Mouse (Mus musculus): ENCODE measurements around the gene Dgat2.

Dgat2 gene

DNA sequence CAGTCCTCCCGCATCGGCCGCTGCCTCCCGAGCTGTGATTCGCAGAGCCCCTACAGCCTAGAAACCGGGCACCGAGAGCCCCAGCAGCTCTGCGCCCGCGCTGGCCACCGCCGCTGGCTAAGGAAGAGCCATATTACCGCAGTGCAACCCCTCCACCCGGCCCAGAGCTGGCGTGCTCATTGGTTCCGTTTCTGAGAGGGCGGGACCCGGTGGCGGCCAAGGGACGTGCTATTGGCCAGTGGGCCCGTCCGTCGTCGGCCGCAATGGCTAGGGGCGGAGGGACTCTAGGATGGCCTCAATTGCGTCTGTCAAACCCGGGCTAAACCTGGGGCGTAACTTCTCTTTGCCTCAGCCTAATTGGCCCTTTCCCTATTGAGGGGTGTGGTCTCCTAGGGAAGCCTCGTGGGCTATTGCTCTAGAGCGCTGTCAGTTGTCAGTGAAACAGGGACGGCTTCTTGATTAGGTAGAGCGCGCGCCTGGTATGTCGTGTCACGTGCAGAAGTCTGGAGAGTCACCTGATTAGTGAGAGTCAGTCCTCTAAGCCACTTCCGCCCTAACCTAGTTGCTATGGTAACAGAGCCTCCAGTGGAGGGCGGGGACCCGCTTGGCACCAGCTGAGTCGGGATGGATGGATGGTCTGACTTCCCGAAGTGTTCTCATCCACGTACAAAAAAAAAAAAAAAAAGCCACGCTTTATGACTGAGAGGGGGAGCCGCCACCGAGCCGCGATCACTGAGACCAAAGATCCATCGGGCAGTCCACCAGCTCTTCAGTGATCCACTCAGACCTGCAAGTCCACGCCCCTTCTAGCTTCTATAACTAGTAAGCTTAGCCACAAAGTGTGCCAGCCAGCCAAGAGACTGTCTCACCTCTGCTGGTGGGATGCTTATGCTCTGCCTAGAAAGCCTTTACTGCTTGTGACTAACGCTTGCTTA is 41.3 kb downstream of the Dgat2 start, which contains the start of gene Uvrag:
Uvrag (minus strand) TSS at position 158 of the 935 bp plus-strand sequence.
- DNase-seq (ENCODE audit: extremely low spot score, low read depth, low spot score): peak; percentile 95

DNA sequence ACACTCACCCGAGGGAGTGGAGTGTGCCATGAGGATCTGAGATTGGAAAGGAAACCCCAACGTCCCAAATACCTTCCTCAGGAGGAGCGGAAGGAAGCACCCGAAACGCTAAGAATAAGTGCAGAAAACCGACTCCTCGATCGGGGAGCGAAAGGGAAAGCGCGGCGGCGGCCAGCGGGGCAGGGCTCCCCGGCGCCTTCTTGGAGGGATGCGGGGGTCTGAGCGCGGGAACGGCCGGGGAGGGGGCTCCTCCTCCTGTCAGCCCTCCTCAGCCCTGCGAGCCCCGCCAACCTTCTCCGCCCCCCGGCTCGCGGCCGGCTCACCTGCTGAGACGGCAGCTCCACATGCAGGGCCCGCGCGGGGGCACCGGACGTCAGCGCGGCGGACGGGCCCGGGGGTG is 42.0 kb downstream of the Dgat2 start:
- DNase-seq (ENCODE audit: extremely low spot score, low read depth, low spot score): no peak

DNA sequence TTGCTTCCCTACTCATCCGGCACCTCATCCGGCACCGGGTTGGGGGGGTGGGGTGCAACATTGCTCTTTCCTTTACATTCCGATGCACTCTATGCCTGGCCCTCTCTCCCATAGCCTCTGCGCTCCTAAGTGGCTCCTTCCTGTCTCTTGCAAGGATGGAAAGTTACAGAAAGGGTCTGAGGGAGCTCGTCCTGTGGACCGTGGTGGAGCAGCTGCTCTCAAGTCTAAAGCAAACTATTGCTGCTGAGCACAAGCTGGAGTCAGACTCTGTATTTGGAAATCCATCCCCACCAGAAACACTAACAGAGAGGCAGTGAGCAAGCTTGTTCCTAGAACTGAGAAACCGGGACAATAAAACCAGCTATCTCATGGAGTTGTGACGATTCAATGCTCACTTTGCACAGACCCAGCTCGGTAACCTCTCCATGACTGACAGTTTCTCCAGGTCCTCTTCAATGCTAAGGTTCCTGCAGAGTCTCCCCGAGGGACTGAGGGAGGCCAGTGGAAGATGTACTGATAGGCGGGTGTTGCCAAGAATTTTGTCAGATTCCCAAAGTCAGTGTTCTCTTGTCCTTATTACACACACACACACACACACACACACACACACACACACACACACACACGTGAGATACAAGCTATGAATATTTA is 42.6 kb downstream of the Dgat2 start:
- no peak for DNase-seq (ENCODE audit: extremely low spot score, low read depth, low spot score)

DNA sequence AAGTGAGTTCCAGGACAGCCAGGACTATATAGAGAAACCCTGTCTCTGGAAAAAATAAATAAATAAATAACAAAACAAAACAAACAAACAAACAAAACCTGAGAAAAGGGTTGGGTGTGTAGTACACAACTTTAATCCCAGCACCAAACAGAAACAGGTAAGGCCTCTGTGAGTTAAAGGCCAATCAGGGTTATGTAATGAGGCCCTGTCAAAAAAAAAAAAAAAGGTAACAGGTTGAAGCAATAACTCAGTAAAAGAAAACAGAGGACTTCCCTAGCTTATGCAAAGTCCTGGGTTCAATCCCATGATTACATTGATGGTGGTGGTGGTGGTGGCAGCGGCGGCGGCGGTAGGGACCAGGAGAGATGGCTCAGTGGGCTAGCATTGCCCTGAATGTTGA is 45.0 kb downstream of the Dgat2 start:
- no peak for DNase-seq (ENCODE audit: extremely low spot score, low read depth, low spot score)

DNA sequence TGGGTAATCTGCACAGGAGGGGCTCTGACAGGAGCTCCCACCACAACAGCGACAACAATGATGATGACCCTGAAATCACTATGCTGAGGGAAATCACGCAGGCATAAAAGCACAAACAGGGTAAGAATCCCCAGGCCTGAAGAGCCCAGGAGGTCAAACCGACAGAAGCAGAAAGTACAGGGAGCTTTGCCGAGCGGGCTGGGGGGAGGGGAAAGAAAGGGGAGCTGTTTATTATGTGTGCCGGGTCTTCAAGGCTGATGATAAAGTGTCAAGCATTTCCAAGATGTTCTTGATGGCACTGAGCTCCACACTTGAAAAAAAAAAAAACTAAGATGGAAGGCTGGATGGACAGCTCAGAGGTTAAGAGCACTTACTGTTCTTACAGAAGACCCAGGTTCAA is 45.7 kb downstream of the Dgat2 start:
- DNase-seq (ENCODE audit: extremely low spot score, low read depth, low spot score): no peak

DNA sequence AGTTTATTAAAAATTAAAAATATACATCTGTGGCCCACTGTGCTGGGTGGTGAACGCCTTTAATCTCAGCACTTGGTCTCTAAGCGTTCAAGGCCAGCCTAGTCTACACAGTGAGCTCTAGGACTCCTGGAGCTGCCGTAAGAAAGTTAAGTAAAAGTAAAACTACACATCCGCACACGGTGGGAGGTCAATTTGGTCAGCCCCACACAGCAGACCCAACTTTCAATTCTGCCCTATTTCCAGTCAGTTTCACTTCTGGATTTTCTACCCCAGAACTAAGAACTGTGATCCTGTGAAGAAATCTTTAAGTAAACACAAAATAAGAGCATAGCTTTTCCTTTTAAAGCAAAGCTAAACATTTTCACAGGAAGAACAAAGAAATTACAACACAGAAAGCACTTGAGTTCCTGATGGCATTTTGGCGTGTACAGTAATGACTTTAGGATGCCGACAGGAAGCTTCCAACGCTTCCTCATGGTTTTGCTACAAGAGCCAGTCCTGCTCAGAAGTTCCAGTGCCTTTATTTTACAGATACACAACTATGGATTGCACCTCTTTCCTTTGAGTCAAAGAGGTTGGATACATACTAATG is 48.6 kb downstream of the Dgat2 start:
- DNase-seq (ENCODE audit: extremely low spot score, low read depth, low spot score): no peak

DNA sequence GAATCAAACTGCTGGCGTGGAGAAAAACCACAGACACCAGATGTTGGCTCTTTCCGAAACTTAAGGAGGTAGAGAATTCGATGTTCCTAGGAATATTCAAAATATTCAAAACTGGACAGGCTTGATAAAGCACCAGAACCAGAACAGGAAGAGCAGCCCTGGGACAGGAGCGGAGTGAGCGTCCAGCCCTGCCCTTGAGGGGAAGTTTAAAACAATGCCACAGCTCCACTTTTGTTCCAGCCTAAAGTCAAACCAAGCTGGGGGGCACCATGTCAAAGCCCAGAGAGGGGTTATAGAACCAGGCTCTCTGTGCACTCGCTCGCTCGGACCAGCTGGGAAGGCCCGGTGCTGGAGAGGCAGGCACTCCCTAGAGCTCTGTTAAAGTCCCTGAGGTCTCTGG is 49.9 kb downstream of the Dgat2 start:
- DNase-seq (ENCODE audit: extremely low spot score, low read depth, low spot score): no peak

DNA sequence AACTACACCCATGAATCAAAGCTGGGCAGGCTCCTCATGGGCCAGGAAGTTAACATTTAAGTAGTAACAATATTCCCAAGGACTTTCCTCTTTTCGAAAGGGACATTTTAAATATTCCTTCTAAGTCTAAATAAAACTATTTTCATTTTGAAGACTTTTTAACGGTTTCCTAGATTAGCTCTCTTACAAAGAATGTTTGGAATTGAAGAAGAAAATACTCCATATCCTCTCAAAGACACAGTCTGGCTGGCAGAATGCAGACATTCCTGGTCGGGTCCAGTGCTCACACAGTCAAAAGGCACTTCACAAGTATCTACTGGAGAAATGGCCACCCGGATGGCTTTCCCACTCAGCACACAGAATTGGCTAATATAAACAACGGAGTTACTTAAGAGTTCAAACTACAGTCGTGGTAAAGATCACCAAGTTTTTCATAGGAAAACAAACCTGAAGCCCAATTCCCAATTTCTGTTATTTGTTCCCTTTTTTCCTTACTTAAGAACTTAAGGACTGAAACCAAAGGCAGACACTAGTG is 50.6 kb downstream of the Dgat2 start:
- DNase-seq (ENCODE audit: extremely low spot score, low read depth, low spot score): no peak

DNA sequence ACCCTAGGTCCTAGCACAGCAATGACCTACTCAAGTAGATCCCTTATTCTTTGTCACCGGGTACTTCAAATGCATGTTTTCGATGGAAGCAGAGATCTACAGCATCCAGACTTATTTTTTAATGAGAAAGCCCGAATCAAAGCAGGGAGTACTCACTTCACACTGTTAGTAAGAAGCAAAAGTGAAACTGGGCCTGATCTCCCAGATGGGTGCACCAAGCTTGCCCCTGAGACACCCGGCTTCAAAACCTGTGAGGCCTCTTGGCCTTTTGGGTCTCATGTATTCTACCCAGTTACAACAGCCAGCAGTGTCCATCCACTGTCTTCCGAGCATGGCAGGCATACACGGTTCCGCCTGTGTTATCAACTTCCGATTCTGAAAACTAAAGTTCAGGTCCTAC is 53.6 kb downstream of the Dgat2 start:
- DNase-seq (ENCODE audit: extremely low spot score, low read depth, low spot score): no peak

DNA sequence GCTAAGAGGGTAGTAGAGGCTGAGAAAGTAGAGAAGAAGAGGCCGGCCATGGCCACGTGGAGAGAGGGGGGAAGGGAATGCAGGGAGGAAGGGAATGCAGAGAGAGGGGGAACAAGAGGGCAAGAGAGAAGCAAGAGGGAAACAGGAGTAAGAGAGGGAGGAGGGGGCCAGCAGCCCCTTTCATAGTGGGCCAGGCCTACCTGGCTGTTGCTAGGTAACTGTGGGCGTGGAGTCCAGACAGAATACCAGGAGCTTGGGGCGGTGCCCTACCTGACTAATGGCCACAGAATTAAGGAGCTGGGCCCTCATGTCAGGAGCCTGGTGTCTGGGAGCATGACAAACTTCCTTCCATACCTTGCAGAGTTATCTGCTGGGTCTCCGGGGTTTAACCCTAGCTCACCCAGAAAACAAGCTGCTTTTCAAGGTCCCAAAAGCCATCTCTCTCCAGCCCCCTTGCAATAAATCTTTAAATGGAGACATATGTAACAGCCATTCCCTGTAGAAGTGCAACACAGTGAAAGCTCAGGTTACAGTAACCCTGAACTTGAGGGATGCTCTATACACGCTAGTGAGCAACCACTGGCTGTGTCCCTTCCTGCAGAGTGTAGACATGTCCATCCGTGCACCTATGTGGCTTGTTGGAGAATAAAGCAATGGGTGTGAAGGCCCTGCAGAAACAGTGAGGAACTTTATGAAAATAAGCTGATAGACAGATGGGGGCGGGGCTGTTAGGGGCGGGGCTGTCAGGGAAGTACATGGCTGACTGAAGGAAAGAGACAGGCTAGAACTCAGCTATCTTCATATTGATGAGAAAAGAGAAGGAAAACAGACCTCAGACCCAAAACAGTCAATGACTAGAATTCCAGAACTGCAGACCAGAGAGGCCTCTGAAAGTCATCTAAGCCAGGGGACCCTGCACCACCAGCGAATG is 54.2 kb downstream of the Dgat2 start:
- peak; percentile 31 for DNase-seq (ENCODE audit: extremely low spot score, low read depth, low spot score)

DNA sequence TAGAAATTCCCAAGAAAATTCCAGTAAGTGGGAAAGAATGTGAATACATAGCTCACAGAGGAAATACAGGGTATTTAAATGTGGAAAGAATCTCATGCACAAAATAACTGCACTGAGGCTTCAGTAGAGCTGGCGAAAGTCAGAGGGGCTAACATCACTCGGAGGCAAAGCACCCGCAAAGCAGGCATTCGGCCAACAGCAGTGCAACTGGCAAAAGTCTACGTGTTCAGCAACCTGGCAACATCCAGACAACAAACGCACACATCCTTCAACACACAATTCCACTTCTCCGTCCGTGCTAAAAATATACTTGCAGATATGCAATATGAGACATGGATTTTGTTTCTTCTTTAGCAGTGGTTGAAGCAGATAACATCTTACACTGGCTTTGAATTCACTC is 56.5 kb downstream of the Dgat2 start:
- DNase-seq (ENCODE audit: extremely low spot score, low read depth, low spot score): no peak

DNA sequence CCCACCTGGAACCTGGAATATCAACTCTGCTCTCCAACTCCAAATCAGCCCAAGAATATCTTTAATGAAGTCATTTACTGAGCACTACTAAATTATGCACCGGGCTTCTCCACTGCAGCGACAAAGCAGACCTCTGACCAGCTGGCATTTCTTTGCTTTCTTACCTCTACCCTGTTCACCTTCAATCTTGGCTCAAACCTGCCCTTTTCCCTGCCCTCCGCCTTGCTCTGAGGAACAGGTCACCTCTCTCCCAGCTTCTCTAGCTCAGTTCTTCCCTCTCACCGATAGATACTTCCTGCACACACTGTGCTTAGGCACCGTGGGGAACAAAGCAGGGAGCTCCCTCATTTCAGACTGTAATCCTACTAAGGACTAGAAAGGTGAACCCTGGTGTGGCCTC is 59.9 kb downstream of the Dgat2 start:
- no peak for DNase-seq (ENCODE audit: extremely low spot score, low read depth, low spot score)

DNA sequence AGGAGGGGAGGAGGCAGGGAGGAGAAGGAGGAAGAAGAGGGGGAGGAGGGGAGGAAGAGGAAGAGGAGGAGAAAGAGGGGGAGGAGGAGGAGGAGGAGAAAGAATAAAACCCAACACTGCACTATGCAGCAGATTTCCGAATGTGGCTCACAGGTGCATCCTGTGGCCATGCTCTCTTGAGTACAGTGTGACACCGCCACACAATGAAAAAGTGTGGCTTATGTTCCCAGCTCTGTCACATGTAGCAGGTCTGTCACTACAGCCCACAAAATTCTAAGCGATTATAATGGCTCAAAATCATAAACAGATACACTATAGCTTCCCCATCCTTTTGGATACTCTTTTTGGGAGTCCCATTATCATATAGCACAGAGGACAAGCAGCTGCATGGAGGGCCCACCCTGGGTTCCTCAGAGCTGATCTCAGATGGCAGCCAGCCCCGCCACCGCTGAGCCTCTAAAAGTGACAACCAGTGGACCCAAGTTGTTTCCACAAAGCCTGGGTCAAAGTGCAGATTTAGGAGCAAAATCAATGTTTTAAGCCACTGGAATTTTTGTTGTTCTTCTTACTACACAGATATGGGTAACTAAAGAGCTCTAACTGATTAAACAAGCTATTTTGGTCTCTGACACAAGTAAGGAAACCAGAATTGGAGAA is 61.5 kb downstream of the Dgat2 start:
- DNase-seq (ENCODE audit: extremely low spot score, low read depth, low spot score): no peak

DNA sequence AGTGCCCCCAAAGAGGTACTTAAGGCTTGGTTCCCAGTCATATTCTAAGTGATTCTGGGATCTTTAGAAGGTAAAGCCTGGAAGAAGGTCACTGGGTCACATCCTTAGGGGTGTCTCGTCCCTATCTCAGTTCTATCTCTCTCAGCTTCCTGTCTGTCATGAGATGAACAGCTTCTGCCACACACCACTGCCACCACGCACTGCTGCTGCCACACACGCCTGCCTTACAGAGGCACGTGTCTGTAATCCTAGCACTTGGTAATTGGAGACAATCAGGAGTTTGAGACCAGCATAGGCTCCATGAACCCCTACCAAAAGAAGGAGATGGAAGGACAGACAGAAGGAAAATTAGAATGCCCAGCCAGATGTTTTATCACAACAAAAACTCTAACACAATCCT is 62.4 kb downstream of the Dgat2 start:
- DNase-seq (ENCODE audit: extremely low spot score, low read depth, low spot score): no peak

DNA sequence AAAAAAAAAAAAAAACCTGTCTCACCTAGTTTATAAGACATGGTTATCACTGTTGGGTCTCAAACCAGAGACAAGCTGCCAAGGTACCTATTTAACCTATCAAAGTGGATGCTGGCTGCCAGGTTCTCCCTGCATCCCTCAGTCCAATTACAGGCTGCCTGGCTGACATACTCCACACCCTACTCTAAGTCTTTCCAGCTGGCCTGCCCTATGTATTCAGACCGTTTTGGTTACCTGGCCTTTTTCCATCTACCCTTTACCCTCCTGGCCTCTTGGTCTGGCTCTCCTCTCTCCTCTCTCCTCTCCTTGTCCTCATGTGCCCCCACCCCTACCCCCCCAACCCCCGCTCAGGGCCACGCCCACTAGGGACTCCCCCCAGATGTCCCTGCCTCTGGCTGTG is 65.7 kb downstream of the Dgat2 start:
- no peak for DNase-seq (ENCODE audit: extremely low spot score, low read depth, low spot score)

DNA sequence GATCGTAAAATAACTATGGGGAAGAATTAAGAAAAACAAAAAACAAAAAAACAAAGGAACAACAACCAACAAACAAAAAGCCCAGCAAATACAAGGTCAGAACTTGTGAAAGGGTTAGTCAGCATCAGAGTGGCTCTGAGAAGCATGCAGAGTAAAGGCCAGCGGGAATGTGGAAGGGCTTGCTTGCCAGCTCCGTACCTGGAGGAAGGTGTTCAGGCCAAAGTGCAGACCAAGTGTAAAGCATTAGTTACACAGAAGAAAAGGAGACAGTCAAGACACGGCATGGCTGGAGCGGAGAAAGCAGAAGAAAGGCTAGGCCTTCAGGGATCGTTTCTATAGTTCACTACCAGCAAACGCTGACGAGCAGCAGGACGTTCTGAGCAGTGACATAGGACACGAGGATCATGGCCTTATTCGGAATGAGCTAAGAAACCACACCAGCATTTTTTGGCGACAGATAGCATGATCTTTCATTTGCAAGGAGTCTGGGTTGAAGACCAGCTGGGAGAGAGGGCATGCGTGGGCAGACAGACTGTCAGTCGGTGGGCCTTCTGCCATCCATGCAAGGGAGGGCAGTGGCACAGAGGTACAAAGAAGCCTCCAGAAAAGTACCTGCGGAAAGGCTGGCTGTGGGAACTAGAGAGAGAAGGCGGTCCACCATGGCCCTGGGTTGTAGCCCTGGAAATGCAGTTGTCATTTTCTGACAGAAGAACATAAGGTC is 68.4 kb downstream of the Dgat2 start:
- DNase-seq (ENCODE audit: extremely low spot score, low read depth, low spot score): no peak

DNA sequence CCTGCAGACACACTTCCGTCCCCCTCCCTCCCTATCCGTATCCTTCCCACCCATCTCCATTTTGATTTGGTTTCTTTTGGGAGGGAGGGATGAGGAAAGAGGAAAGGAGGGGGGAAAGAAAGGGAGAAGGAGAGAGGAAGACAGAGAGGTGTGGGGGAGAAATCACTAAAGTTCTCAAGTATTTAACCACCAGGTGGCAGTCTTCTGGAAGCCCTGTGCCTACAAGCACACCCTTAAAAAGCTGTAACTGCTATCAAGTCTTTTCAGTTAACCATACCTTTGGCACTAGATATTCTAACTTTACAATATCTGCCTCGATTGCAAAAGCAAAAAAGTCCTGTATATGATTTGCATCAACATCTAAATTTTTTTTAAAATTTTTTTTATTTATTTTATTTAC is 75.0 kb downstream of the Dgat2 start:
- no peak for DNase-seq (ENCODE audit: extremely low spot score, low read depth, low spot score)

DNA sequence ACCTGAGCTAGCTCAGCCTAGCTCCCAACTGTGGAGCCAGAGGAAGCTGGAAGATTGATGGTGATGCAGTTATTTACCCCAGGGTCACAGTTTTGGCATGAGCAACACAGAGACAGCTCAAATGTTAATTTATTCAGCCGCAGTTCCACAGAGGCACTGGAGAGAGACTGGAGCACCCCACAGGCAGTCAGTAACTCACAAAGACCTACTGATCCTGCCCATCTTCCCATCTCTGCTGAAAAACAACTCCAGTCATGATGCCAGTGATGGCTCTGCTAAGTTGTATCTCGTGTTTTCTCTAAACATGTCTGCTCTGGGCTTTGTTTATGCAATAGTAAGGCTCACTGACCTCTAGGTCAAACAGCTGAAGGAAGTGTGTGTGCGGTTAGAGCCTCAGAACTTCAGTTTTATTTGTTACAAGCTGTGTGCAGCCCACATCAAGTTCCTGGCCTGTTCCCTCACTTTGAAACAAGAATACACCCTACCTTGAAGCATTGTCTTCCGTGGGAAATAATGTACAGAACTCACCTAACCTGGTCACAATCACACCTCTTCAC is 75.7 kb downstream of the Dgat2 start:
- DNase-seq (ENCODE audit: extremely low spot score, low read depth, low spot score): no peak
